Mouse (Mus musculus): Measurements from ENCODE around the gene Gabarapl2. TPM values are rescaled to one million over a fixed set of nuclear protein-coding genes. Genes with fewer than 3 reads are reported as not detected.

The Gabarapl2 gene
- total RNA-seq, 4 experiments from 2014 or later, result 204 to 223 (median 217) TPM

DNA sequence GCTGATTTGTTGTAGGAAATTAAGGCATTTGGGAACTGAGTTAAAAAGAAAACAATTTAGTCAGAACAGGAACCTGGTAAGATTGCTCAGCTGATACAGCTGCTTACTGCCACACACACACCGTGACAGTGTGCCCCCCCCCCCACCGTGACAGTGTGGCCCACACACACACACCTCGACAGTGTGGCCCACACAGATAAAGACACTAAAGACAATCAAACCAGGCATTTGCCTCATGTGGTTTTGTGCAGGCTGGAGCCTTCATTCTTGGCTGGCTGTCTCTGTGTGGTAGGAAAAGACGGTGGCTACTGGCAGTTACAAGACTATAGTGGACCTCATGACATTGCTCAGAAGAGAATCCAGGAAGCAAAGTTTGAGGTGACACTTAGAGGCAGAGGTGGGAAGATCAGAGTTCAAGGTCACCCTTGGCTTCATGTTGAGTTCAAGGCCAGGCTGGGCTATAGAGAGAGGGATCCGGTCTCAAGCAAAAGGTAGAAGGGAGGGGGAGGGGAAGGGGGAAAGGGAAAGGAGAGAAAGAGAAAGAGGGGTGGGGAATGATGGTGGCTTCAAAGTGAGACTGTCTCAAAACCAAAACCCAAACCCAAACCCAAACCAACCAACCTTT is 26.9 kb downstream of the Gabarapl2 start:
- no peak for DNase-seq (ENCODE audit: low spot score in 2 of 2)

DNA sequence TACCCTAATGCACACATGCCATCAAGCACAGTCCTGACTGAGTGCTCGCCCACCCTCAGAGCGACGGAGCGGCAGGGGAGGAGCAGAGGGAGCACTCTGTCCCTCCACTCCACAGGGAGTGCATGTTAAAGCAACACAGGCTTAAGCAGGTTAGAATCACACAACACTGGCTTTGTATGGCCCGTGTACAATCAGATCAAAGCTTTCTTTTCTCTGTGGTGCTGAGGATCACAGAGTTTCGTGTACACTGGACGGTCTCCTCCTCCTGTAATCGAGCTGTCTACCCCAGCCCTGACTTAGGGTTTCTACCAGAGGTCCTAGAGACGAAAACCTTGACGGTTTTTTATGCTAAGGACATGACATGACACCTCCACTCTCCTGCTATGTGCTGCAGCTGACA is 28.0 kb downstream of the Gabarapl2 start:
- no peak for DNase-seq (ENCODE audit: low spot score in 2 of 2)

DNA sequence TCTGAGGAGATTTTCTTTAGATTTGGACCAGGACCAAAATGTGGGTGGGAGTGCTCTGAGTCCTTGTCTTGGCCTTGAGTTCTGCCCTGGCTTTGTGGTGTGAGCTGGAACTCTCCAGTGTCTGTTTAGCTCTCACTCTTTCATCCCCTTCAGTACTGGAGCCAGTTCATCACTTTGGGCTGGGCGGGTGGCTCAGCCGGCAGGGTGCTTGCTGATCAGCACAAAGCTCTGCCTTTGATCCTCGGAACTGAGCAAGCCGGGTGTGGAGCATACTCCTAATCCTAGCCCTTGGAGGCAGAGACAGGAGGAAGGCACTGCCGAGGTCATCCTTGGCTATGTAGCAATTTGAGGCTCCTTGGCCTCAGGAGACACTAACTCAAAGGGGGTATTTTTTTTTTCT is 28.5 kb downstream of the Gabarapl2 start:
- no peak for DNase-seq (ENCODE audit: low spot score in 2 of 2)

DNA sequence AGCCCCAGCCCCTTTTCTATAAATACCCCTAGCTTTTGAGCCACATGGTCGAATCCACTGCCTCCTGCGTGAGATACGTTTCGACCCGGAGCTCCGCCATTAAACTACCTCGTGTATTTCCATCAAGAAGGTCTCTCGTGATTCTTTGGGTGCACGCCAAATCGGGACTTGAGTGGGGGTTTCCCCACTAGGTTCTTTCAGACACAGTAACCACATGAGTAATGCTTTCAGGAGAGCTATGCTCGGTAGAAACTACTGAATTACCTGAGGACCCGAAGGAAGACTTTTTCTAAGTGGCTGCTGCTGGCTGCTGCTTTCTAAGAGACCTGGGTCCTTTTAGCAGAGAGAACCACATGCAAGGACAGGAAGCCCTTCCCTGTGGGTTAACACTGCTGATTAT is 33.6 kb downstream of the Gabarapl2 start:
- DNase-seq (ENCODE audit: low spot score in 2 of 2), result no peak

DNA sequence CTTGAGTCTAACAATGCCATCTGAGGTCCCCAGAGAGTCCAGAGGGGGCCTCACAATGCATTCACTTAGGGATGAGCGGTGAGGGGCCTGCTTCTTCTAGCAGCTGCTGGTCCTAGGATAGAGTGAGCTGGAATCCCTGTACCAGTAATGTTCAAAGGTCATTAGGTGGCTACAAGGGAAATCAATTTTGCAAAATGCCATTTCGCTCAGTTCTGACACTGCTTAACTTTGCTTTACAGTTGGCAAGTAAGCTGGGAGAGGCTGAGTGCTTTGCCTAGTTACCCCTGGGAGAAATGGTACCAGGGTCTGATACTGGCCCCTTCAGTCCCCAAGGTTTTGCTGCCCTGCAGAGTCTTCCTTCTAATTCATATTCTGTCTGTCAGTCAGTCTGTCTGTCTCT is 35.2 kb downstream of the Gabarapl2 start:
- no peak for DNase-seq (ENCODE audit: low spot score in 2 of 2)

DNA sequence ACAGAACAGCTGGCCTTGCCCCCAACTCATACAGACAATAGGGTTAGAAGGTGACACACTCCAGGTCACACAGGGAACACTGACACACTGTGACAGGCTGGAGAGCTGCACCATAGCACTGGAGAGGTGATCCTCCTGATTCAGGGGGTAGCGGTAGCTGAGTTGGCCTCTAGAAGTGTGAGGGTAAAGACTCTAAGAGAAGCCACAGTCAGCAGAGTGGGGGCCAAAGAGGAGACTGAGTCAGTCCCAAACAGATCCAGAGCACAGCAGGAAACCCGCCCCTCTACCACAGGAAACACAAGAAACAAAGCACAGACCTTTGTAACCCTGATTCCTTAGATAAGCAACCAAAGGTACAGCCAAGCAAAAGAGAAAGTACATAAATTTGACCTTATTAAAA is 35.8 kb downstream of the Gabarapl2 start:
- DNase-seq (ENCODE audit: low spot score in 2 of 2), result no peak

DNA sequence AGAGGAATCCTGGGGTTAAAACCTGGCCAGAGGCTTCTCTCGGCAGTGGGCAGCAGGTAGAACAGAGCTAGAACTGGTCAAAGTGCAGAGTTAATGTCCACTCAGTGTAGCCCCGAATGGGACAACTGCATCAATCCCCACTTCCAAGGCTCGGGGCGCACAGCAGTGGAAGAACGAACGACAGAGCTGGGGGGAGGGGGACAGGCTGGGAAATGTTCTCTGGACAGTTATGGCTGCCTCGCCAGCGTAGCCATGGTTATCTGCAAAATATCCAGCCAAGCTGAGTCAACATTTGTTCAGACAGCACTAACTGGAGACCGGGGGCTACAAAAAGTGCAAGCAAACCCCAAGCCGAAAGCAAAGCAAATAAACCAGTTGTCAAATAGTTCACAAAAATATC is 37.6 kb downstream of the Gabarapl2 start:
- no peak for DNase-seq (ENCODE audit: low spot score in 2 of 2)

DNA sequence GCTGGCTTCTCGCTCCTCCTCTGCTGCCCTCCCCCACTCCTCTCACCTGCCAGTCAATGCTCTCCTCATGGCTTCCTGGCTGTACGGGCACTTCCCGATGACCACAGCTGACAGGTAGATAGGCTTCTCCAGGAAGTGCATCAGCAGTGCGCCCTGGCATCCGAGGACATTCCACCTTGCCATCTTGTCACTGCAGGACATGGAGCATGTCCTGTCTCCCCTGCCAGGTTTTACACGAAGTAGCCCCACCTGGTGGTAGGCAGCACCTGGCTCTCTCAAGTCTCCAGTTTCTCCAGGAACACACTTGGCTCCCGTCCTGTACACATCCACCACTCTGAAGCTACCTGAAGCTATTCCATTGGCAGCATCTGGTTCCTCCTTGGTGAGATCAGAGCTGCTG is 41.6 kb downstream of the Gabarapl2 start:
- DNase-seq (ENCODE audit: low spot score in 2 of 2), result no peak

DNA sequence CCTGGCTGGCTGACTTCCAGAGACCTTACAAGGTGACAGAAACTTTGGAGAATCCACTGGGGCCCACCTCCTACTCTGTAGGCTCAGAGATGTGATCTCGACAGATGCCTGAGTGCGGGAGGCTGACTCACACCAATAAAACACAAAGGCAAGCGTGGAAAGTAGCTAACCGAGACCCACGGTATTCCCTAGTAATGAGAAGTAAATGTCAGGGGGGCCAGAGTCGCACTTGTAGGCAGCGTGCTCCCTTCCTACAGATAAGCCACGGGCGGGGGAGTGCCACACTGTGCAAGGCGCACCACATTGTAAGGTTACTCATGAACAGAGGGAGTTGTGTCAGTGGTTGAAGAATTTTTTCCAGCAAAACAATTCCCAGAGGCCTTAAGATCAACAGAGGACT is 44.0 kb downstream of the Gabarapl2 start:
- DNase-seq (ENCODE audit: low spot score in 2 of 2), result no peak

DNA sequence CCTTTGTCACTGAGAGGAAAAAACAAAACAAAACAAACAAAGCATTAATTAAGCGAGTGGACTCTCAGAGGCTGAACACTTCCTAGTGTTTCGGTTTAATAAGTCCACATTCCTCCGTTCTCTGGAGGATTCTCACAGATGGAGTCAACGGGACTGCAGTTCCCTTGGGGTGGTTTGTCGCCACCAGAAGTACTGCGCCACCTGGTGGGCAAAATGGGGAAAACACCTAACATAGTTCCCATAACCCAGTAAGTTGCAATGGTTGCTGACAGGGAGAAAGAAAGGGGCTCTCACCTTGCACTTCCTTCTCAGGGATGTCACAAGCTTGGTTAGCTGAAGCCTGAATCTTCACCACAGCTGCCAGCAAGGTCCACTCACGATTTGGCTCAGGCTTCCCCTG is 49.4 kb downstream of the Gabarapl2 start:
- peak in 1 of 2 experiments; percentile 77 for DNase-seq (ENCODE audit: low spot score in 2 of 2)

DNA sequence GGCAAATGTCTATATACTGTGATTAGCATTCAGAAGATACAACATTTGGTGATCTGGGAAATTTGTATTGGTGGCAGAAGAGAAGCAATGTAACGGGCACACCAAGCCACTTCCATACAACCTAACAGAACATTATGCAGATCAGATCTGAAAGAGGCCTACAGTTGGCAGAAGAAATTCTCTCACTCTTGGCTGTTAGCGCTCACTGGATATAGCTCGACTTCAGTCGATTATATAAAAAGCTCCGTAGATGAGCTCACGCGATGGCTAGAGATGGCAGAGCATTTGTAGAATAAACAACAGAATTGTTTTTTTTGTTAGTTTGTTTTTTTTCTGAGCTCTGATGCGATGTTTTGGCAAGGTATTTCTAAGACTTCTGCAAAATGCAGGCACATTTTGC is 50.8 kb downstream of the Gabarapl2 start:
- DNase-seq (ENCODE audit: low spot score in 2 of 2), result no peak

DNA sequence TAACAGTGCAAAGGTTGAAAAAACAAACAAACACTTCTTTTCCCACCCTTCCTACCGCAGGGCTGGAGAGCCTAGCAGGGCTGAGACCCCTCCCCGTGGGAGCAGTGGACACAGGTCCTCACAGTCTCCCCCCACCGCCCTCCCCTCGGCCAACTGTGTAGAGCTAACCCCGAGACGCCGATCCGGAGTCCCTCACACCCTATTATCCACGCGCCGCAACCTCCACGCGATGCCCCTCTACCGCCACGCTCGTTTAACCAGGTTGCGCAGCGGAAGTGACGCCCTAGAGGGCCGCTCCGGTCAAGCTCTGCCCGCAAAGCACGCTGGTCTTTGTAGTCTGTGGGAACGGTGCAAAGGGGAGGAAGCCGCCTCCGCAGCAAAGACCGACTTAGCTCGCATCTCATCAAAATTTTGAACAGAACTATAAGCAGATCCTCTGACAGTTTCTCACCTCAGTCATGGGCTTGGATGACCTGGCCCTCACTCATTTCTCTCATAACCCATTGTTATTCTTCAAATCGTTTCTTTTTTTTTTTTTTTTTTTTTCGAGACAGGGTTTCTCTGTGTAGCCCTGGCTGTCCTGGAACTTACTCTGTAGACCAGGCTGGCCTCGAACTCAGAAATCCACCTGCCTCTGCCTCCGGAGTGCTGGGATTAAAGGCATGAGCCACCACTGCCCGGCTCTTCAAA is 51.7 kb downstream of the Gabarapl2 start, which contains the start of gene Adat1:
Gene Adat1, minus strand, starts transcription at position 290 of the 690 bp plus-strand sequence.
- DNase-seq (ENCODE audit: low spot score in 2 of 2), result peak; percentile 83 to 84

DNA sequence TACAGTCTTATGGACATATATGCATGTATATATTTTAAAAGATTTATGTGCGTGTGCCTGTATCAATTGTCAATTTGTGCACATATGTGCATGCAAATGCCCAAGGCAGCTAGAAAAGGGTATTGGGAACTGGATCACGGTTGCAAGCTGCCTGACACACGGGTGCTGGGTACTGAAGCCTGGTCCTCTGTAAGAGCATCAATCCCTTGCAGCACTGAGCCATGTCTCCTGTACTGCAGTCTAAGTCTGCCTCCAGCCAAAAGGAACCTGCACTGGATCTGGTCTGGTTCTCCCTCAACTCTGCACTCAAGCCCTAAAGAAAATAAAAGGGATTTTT is 52.2 kb downstream of the Gabarapl2 start:
- no peak for DNase-seq (ENCODE audit: low spot score in 2 of 2)

Other genes starting within 250 kb of the Gabarapl2 start
- gene Ctrb1, start 249.7 kb upstream of the Gabarapl2 start, total RNA-seq (2022), result not detected
- 10 to 100 TPM; 58.8 to 73.3 (median 62.6) TPM for gene Bcar1, start 196.9 kb upstream of the Gabarapl2 start, total RNA-seq (2022)
- gene Cfdp1, start 86.4 kb upstream of the Gabarapl2 start, total RNA-seq (2022), result 10 to 100 TPM; 62.3 to 84.3 (median 70.8) TPM
- 1 to 10 TPM; 3.7 to 5.4 (median 4.3) TPM for gene Tmem170, start 64.0 kb upstream of the Gabarapl2 start, total RNA-seq (2022)
- gene Chst5, start 30.3 kb upstream of the Gabarapl2 start, total RNA-seq (2022), result under 1 TPM; 0.72 to 0.95 (median 0.82) TPM
- gene Tmem231, start 6.8 kb upstream of the Gabarapl2 start, total RNA-seq (2022), result 10 to 100 TPM; 11.2 to 13.8 (median 12.7) TPM
- gene Adat1, start 51.6 kb downstream of the Gabarapl2 start, total RNA-seq (2022), result 1 to 10 TPM; 4.9 to 8.8 (median 7.5) TPM
- gene Kars, start 70.6 kb downstream of the Gabarapl2 start, total RNA-seq (2022), result 10 to 100 TPM; 77.6 to 80.4 (median 78.2) TPM
- 10 to 100 TPM; 36.7 to 43.2 (median 39.2) TPM for gene Terf2ip, start 70.7 kb downstream of the Gabarapl2 start, total RNA-seq (2022)
- gene Gm6793, start 74.3 kb downstream of the Gabarapl2 start, total RNA-seq (2022), result not detected